Mouse (Mus musculus) liver, adult (tissue): ENCODE results near the gene A530016L24Rik.

Experiments
- GATA4 ChIP-seq: IDR thresholded peaks from 2 replicates; pipeline ENCODE4 v1.6.1; 2014; ENCODE audit warnings: mild to moderate bottlenecking, low read length; ENCODE audit not compliant: insufficient replicate concordance

Gene A530016L24Rik

GRCm38 (mm10) chr12:112533758-112534157 lies 44.5 kb downstream of the A530016L24Rik start:
- TF ChIP-seq GATA4: no peak

GRCm38 (mm10) chr12:112537233-112537632 lies 48.0 kb downstream of the A530016L24Rik start:
- no peak for TF ChIP-seq GATA4

DNA sequence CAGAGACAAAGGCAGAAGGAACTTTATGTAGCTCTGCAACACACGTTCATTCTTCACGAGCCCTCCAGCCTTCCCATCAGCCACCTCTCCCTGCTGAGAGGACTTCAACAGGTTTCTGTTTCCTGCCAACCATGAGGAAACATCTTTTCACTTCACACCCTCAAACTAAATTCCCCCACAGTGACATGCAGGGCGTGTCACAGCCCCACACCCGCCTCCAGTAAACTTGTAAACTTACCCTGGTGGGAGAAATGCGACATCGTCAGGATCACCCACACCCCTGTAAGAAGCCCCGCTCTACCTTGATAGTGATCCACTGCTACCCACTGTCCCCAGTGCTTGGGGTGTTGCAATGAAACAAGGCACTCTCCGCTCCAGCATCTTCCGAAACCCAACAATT lies 49.1 kb downstream of the A530016L24Rik start:
- TF ChIP-seq GATA4: no peak

DNA sequence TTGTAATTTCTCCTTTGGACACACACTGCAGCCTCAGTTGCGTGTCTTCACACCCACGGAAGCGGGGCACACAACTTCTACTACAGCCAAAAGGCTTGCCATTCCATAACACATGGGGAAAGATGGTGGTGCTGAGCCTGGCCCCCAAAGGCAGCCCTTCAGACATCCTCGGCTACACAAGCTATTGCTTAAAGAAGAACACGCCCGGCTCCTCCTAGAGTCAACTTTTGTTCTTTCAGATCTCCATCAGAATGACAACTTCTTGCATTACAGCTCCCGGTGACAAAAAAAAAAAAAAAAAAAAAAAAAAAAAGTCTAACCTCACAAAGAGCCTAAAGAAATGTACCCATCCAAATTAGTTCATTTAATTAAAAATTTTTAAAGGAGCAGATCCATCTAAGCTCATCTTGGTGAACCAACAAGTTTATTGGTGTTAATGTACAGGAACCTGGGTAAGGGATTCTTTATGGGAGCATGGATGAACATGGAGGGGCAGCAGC lies 50.3 kb downstream of the A530016L24Rik start:
- no peak for TF ChIP-seq GATA4

DNA sequence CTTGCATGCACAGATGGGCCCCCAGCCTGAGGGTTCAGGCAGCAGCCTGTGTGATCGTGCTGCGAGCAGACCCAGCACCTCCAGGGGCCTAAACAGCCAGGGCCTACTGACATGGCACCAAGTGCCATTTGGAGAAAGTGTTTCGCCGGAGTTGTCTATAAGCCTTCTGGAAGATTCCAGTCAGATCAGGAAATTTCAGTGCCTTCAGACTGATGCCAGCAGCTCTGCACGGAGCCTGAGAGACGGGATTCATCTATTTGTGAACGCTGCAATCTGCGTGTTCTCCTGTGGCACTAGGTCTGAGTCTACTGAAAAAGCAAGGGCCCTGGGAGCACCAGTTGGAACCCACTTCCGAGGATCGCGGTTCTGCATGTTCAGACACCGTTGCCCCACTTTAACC lies 51.1 kb downstream of the A530016L24Rik start:
- TF ChIP-seq GATA4: no peak

- TF ChIP-seq GATA4: no peak
Observed at GRCm38 (mm10) chr12:112541483-112542091, 52.3 kb downstream of the A530016L24Rik start.

DNA sequence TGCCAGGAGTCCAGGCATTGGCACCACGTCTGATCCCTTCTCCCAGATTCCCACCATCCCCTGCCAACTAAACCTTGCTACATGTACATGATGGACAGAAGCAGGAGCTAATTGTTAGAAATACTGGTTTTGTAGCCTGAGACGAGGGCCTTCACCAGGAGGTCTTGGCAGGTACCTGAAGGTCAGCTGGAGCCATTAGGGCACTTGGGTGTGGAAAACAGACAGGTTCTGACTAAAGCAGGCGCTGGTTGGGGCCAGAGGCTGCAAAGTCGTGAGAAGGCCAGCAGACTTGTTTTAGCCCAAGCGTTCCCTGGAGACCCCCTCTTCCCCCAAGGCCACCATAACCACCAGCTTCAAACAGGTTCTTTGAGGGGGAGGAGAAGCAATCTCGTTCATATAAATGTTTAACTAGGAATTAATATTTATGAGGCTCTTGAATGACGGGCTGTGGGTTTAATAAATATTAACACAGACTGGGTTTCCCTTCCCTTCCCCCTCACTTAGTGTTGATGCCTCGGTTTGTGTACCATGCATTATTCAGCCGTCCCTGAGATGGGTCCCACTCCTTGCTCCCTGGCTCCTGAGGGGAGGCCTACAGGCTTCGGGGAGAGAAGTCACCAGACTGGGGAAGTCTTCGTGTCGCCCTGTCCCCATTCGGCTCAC lies 53.1 kb downstream of the A530016L24Rik start:
- TF ChIP-seq GATA4: no peak

DNA sequence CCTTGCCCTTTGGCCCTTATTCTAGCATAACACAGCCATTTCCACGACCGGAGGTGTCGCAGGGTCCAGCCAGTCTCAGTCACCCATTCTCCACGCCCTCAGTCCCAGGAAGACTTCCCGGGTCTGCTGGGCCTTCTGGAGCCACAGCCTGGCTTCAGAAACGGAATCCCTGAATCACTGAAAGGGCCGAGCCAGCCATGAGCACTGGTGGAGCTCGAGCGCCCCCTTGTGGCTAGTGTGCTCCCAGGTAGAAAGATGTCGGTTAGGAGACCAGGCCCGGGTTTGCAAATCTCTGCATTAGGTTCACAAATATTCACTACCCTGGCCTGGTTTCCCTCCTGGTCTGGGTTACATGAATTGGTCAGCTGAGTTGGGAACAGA lies 53.7 kb downstream of the A530016L24Rik start:
- TF ChIP-seq GATA4: no peak

- no peak for TF ChIP-seq GATA4
Observed at GRCm38 (mm10) chr12:112543941-112544340, 54.7 kb downstream of the A530016L24Rik start.

DNA sequence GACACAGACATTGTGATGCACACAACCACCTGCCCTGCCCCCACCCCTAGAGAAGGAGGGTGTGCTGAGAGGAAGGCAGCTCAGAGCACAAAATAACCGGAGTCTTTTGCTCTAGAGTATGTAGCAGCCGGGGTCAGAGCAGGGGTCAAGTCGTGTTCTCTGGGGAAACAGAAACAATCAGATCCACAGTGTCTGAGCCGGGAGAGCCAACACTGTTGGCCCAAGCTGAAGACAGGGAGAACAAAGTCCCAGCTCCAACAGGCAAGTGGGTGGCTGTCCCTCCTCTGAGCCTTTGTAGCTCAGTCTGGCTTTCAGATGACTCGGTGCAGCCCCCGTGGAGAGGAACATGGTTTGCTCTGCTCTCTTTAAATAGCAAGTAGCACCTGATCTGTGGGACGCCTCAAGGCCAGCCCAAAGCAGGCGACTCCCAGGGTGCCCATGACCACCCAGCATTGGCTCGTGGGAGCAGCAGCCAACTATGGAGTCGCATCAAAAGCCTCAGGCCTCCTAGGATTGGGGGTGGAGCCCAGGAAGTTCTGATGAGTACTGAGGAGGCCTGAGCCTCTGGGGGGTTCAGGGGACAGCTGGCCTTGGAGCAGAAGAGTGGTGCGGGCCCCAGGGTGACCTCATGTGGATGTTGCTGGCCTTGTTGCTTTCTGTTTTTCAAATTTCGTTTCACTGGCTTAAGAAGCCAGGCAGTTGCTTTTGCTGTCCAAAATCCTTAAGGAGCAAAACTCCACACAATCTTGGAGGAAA lies 55.9 kb downstream of the A530016L24Rik start:
- no peak for TF ChIP-seq GATA4

DNA sequence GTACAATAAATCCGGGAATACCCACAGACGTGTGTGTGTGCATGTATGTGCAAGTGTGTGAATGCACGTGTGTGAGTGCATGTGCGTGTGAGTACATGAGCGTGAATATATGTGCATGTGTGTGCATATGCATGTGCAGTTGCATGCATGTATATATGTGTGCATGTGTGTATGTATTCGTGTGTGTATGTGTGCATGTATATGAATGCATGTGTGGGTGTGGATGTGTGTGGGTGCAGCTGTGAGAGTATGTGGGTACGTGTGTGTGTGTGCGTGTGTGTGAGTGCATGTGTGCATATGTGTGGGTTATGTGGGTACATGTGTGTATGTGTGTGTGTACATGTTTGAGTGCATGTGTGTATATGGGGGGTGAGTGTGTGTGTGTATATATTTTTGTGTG lies 56.9 kb downstream of the A530016L24Rik start:
- TF ChIP-seq GATA4: no peak

DNA sequence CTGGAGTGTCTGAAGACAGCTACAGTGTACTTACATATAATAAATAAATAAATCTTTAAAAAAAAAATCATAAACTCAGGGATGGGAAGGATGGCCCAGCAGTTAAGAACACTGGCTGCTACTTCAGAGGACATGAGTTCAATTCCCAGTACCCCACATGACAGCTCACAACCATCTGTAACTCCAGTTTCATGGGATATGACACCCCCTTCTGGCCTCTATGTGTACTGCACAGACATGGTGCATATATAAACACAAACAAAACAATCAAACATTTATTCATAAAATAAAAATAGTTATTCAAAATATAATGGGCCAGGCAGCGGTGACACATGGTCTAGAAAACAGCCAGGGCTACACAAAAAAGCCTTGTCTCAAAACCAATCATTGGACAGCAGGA lies 60.0 kb downstream of the A530016L24Rik start:
- no peak for TF ChIP-seq GATA4
